Mouse (Mus musculus) left cerebral cortex, postnatal 36 days (tissue): ENCODE data around the gene Lrrtm4. TPM values are rescaled to one million over a fixed set of nuclear protein-coding genes. Genes with fewer than 3 reads are reported as not detected.

Experiments
- DNase-seq, 2 experiments: peaks; one replicate each; pipeline ENCODE4 v3.0.0; 2021 to 2022; ENCODE audit warnings: low spot score in 2 of 2, mixed read lengths in 1 of 2
- intact Hi-C: fragments of 180-260 bp; cut with DNase I; formaldehyde crosslinking; loops from one replicate; pipeline ENCODE4 v1.15.1; 2025
- total RNA-seq, 2 experiments: library from RNA; stranded (reverse); gene quantifications; 2 replicates each; pipeline ENCODE4 v1.2.3; 2021

The Lrrtm4 gene
- total RNA-seq, 2 experiments from 2014 or later: 55.9 to 76.8 TPM

DNA sequence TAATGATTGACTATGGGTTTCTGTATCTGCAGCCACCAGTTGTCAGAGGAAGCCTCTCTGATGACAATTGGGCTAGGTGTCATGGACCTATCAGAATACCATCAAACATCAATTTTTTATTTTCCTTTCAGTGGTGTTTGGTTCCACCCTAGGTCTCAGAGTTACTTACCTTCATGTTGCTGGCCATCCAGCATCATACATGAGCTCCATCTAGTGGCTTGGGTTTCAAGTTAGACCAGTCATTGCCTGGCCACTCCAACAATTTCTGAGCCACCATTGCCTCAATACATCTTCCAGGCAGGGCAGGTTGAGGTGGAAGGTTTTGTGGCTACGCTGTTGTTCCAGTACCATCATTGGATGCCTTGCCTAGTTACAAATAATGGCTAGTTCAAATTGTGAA lies 268.3 kb downstream of the Lrrtm4 start:
- intact Hi-C loops: no loop called here
- DNase-seq: no peak

- intact Hi-C loops: no loop called here
- DNase-seq: no peak
Measured at GRCm38 (mm10) chr6:80301871-80302270, 283.2 kb downstream of the Lrrtm4 start.

DNA sequence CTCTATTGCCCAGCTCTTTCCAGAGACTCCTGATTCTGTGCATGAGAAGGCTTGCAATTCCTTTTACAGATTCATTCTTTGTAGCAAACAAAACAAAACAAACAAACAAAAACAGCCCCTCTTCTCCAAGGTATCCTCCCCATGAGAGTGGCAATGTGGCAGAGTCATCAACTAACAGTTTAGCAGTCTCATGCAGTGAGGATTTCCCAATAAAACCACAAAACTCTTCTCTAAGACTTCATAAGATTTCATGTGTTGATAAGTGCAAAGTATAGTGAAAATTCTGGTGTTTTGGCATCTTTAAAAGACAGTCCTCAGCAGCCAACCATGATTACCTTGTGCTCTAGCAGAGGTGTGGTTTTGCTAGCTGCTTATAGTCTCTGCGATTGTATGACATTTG lies 284.9 kb downstream of the Lrrtm4 start:
- intact Hi-C loops: no loop called here

GRCm38 (mm10) chr6:80328391-80328790 lies 309.7 kb downstream of the Lrrtm4 start:
- intact Hi-C loops: no loop called here
- DNase-seq: no peak

More for the DNA sequence above, 284.9 kb downstream of the Lrrtm4 start:
- DNase-seq: no peak

DNA sequence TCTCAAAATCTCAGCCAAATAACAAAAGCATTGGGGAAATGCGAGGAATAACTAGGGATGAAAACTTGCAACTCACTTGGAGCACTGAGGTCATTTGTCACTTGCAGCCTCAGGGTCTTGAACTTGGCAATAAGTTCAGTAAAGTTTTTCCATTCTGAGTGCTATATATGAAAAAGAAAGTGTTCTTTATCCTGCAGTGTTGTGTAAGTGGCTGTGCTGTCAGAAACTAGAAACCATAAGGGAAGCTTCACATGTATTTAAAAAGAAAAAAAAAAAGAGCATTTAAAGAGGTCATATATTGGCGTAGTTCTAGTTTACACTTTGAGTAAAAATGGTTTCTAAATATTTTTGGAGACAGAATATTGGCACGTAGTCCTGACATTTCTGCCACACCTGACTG lies 313.1 kb downstream of the Lrrtm4 start:
- intact Hi-C loops: no loop called here
- no peak for DNase-seq

DNA sequence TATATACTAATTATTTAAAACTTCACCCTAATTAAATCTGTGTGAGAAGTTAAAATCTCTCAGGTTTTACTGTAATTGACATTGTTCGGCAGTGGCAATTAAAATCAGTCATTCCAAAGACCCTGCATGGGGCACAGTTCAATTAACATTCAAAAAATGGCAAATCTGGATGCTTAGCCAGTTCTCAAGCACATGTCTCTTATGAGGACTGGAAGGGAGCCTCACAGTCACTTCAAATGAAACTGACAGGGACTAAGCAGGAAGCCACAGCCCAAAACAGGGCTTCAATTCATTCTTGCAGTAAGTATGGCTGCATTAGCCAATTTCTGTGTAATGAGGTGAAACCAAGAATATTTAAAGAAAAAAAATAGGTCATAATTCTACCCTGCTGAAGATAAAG lies 333.6 kb downstream of the Lrrtm4 start:
- DNase-seq: no peak
- intact Hi-C loops: no loop called here

GRCm38 (mm10) chr6:80357092-80357491 lies 338.4 kb downstream of the Lrrtm4 start:
- no peak for DNase-seq
- intact Hi-C loops: no loop called here

- intact Hi-C loops: no loop called here
- no peak for DNase-seq
Measured at GRCm38 (mm10) chr6:80363593-80363992, 344.9 kb downstream of the Lrrtm4 start.

GRCm38 (mm10) chr6:80366532-80366931 lies 347.9 kb downstream of the Lrrtm4 start:
- intact Hi-C loops: no loop called here
- no peak for DNase-seq

DNA sequence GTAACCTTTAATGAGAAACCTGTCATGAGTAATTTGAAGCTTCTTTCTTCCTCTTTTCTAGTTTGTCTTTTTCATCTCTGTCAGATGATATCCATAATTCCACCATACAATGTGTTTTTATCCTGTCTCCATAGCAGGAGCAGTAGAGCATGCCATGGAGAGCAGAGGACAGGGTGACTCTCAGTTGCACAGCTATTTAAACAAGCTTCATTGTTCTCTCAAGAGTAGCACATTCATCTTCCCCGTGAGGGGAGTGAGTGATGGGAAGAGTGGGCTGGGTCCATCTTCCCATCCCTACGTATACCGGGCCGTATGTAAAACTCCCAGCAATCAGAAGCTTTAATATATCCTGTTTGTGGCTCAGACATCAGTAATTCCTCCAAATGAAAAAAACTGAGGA lies 370.9 kb downstream of the Lrrtm4 start:
- intact Hi-C loops: no loop called here
- no peak for DNase-seq

DNA sequence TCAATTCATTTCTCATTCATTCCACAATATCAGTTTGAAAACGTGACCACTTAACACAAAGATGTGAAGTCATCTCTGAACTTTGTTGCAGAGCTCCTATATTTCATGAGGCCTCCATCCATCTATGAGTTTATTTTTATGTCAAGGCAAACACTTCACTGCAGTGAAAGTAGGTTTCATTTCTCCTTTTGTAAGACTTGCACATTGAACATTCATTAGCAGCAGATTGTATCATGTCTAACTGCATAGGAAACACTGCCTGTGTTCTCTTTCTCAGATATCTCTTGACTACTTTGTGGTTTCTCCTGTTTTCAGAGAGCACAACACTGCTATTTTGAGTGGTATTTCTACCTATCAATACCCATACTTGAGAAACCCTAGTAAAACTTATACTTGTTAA lies 388.1 kb downstream of the Lrrtm4 start:
- intact Hi-C loops: no loop called here
- DNase-seq: no peak

- intact Hi-C loops: no loop called here
- no peak for DNase-seq
Measured at GRCm38 (mm10) chr6:80440135-80440534, 421.5 kb downstream of the Lrrtm4 start.

DNA sequence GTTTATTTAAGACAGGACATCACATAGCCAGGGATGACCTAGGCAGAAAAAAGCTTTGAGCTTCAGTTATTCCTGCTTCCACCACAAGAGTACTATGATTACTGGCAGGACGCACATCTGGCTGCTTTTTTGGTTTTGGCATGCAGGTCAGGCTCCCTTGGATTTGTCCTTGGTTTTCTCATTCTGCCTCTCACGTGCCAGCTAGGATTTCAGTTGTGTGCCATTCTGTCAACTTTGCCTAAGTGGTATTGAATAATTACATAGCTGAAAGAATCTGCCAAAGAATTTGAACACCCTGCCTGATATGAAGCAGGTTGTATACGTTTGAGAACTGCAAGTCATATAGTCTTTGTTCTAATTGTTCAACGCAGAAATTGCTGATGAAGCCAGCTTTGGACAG lies 451.9 kb downstream of the Lrrtm4 start:
- DNase-seq: no peak
- intact Hi-C loops: no loop called here

GRCm38 (mm10) chr6:80476153-80476552 lies 457.5 kb downstream of the Lrrtm4 start:
- DNase-seq: no peak

GRCm38 (mm10) chr6:80545017-80545416 lies 526.3 kb downstream of the Lrrtm4 start:
- intact Hi-C loops: no loop called here

More at GRCm38 (mm10) chr6:80476153-80476552, 457.5 kb downstream of the Lrrtm4 start:
- intact Hi-C loops: no loop called here

DNA sequence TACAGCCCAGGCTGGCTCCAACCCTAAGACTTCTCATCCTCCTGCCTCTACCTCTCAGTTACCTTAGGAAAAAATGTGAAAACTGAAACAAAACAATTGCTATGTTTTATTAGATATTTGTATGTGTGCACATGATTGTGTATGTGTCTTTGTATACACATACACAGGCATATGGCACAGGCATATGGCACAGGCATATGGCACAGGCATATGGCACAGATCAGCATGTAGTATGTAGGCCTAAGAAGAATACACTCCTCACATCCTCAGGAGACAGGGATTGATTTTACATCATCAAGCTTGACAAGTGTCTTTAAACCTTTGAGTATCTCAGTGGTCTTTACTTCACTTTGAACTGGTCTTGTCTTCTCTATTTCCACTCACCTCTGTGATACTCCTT lies 531.2 kb downstream of the Lrrtm4 start:
- no peak for DNase-seq
- intact Hi-C loops: no loop called here

More at GRCm38 (mm10) chr6:80545017-80545416, 526.3 kb downstream of the Lrrtm4 start:
- DNase-seq: no peak

GRCm38 (mm10) chr6:80553398-80553797 lies 534.7 kb downstream of the Lrrtm4 start:
- intact Hi-C loops: no loop called here
- DNase-seq: no peak

DNA sequence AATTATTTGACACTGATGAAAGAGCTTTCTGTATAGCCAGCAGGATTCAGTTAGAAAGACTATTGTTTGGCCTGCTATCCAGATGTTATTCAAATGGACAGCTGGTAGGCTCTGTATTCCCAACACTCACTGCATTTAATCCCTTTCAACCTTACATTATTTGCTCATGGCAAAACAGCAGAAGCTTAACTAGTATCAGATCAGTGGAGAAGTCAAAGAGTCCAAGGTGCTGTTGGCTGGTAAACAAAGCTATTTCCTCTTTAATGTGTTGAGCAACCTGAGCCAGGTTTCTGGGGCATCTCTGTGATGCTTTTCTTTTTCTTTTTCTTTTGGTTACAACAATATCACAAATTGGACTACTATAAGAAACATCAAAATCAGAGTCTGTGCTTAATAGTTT lies 536.3 kb downstream of the Lrrtm4 start:
- DNase-seq: no peak
- intact Hi-C loops: no loop called here

GRCm38 (mm10) chr6:80577227-80577626 lies 558.5 kb downstream of the Lrrtm4 start:
- intact Hi-C loops: no loop called here
- DNase-seq: no peak

GRCm38 (mm10) chr6:80582225-80582624 lies 563.5 kb downstream of the Lrrtm4 start:
- intact Hi-C loops: no loop called here
- no peak for DNase-seq

GRCm38 (mm10) chr6:80589776-80590175 lies 571.1 kb downstream of the Lrrtm4 start:
- intact Hi-C loops: no loop called here
- no peak for DNase-seq

DNA sequence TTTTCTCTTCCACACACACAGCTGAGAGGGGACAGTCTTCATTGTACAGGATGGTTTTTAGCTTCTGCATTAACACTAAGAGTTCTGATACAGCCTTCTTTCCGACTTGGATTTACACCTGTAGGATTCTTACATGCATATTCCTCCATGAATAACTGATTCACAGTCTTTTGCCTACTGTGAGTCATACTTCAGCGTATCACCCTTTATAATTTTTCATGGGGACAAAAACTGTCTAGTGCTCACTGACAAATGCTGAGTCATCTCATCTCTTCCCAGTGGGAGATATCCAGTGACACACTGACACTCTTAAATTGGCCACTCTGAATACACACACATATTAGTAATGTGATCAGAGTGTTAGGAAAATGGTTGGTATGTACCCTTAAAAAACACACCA lies 600.8 kb downstream of the Lrrtm4 start:
- DNase-seq: no peak
- intact Hi-C loops: no loop called here
